Mouse (Mus musculus): ENCODE measurements around the gene Selenom.

- TF ChIP-seq POLR2A (IDR thresholded peaks at IDR 0.05; ENCODE audit: extremely low read depth, insufficient read depth, low read length) (no peak), CTCF (IDR thresholded peaks at IDR 0.05; ENCODE audit: extremely low read depth, insufficient read depth, low read length) (no peak)
These were observed 27.4 kb downstream of the Selenom start for GRCm38 (mm10) chr11:3541932-3542331.
